Mouse (Mus musculus) frontal cortex, postnatal 36 days (tissue): ENCODE measurements at regions not wholly inside any gene's neighbourhood (a gene's known extent, or its start where the extent isn't known, plus 50 kb on each side); places are given as distances from the start of the nearest gene placed in this dataset.

ENCODE experiments used
- DNase-seq, 2 experiments: peaks; one replicate each; pipeline ENCODE4 v3.0.0; 2022; ENCODE audit warnings: low spot score in 2 of 2

- no peak for DNase-seq
Observed at GRCm38 (mm10) chr15:96521125-96521455, 60.4 kb upstream of the Scaf11 start.

- peak in 1 of 2 experiments; percentile 24 for DNase-seq
Observed at GRCm38 (mm10) chr15:96520412-96521124, 59.9 kb upstream of the Scaf11 start.

- peak in 1 of 2 experiments; percentile 18 for DNase-seq
Observed at GRCm38 (mm10) chr15:96518156-96518555, 57.5 kb upstream of the Scaf11 start.

GRCm38 (mm10) chr15:96515620-96516019 lies 55.0 kb upstream of the Scaf11 start:
- no peak for DNase-seq

- DNase-seq = peak in 1 of 2 experiments; percentile 39
Observed at GRCm38 (mm10) chr15:96512636-96513035, 52.0 kb upstream of the Scaf11 start.
